Mouse (Mus musculus): Measurements from ENCODE around the gene Slc19a3.

GRCm38 (mm10) chr1:83034509-83034908, 3.7 kb downstream of the Slc19a3 start:
- TF ChIP-seq CTCF (IDR thresholded peaks at IDR 0.05; ENCODE audit: insufficient read depth, low read depth, low read length) (no peak), POLR2A (IDR thresholded peaks at IDR 0.05; ENCODE audit: insufficient read depth, low read depth, low read length) (no peak)
